Mouse (Mus musculus) midbrain, postnatal 0 days (tissue): ENCODE measurements around the gene Fam219b. TPM values are rescaled to one million over a fixed set of nuclear protein-coding genes. Genes with fewer than 3 reads are reported as not detected.

Source experiments
- ATAC-seq: fragments of 200-750 bp; cut with Nextera tagmentation; 2 replicates; pipeline ENCODE4 v1.8.0; 2017; ENCODE audit warnings: moderate number of reproducible peaks, mild to moderate bottlenecking, moderate TSS enrichment, moderate library complexity; ENCODE audit not compliant: low FRiP score
- DNase-seq: peaks from one replicate; pipeline ENCODE4 v3.0.0-alpha.2; 2015; ENCODE audit warnings: low spot score
- H3K27ac ChIP-seq: fragments of 300-500 bp; sonication (generic); 2 replicates; pipeline ENCODE4 v1.5.1; 2014; ENCODE audit warnings: low read depth, mild to moderate bottlenecking, low read length, mixed read lengths
- H3K27me3 ChIP-seq: fragments of 300-500 bp; sonication (generic); 2 replicates; pipeline ENCODE4 v1.6.1; 2014; ENCODE audit warnings: low read length, control low read depth, mixed read lengths; ENCODE audit not compliant: insufficient read depth
- H3K36me3 ChIP-seq: fragments of 300-500 bp; sonication (generic); 2 replicates; pipeline ENCODE4 v1.6.1; 2014; ENCODE audit warnings: low read length, control low read depth, mixed read lengths; ENCODE audit not compliant: insufficient read depth
- H3K4me1 ChIP-seq: fragments of 300-500 bp; sonication (generic); 2 replicates; pipeline ENCODE4 v1.6.1; 2014; ENCODE audit warnings: mild to moderate bottlenecking, control low read depth, antibody characterized with exemption, low read length, mixed read lengths; ENCODE audit not compliant: insufficient read depth
- H3K4me2 ChIP-seq: fragments of 300-500 bp; sonication (generic); 2 replicates; pipeline ENCODE4 v1.6.1; 2014; ENCODE audit warnings: low read depth, mild to moderate bottlenecking, low read length, mixed read lengths; ENCODE audit not compliant: poor library complexity, severe bottlenecking
- H3K4me3 ChIP-seq: fragments of 300-500 bp; sonication (generic); 2 replicates; pipeline ENCODE4 v1.5.1; 2014; ENCODE audit warnings: low read depth, mild to moderate bottlenecking, low read length, moderate library complexity
- H3K9ac ChIP-seq: fragments of 300-500 bp; sonication (generic); replicated peaks from 2 replicates; pipeline ENCODE4 v1.6.1; 2014; ENCODE audit warnings: mild to moderate bottlenecking, low read length, moderate library complexity, mixed read lengths; ENCODE audit not compliant: poor library complexity, severe bottlenecking
- H3K9me3 ChIP-seq: fragments of 300-500 bp; sonication (generic); 2 replicates; pipeline ENCODE4 v1.6.1; 2016; ENCODE audit warnings: low read length, control low read depth
- CTCF ChIP-seq: IDR thresholded peaks from 2 replicates; pipeline ENCODE4 v1.5.1; 2016; ENCODE audit warnings: antibody characterized with exemption, mild to moderate bottlenecking
- whole genome bisulfite sequencing: fragments of 180-500 bp; shearing (Covaris S2); extraction: QIAGEN DNeasy Blood & Tissue Kit; methylation state at CpG from one replicate; pipeline ENCODE4 v1.1.7; 2014; 5-methylcytosine and 5-hydroxymethylcytosine counted together
- polyA plus RNA-seq: library from polyadenylated mRNA; unstranded; fragments of >200 nt; fragmentation: Nextera tagmentation; extraction: Ambion mirVana; gene quantifications from 2 replicates; pipeline ENCODE4 v1.2.1, GENCODE M21; 2015
- total RNA-seq: library from RNA; depleted of rRNA; stranded (reverse); fragments of >200 nt; gene quantifications from 2 replicates; pipeline ENCODE4 v1.2.3, GENCODE M21; 2014

The Fam219b gene
- total and polyA plus RNA-seq, 2 experiments from 2014 or later, result 25.6 to 29.7 TPM

GRCm38 (mm10) chr9:57552139-57552887 is 15.0 kb downstream of the Fam219b start, which contains the start of gene Mpi:
TSS of gene Mpi (minus strand) at chr9:57552763.
- TF ChIP-seq CTCF, result no peak
- Histone ChIP-seq H3K9ac (peak within 1 kb of the TSS; percentile 77), H3K27me3 (no peaks in the 10 kb centered on the region), H3K9me3 (no peaks in the 10 kb centered on the region), H3K4me1 (peaks cover 4% of the 10 kb centered on the region; the same call in 1 of the 2 replicates), H3K36me3 (peaks cover 18% of the 10 kb centered on the region), H3K4me3 (peak within 1 kb of the TSS; percentile 63), H3K27ac (peak within 1 kb of the TSS; percentile 55; the same call in 1 of the 2 replicates), H3K4me2 (peak within 1 kb of the TSS; percentile 89)
- ATAC-seq (peak; percentile 44; the same call in 1 of the 2 replicates), DNase-seq (peak; percentile 77)
- under 1% methylated on average over 28 of the region's 28 CpGs for whole genome bisulfite sequencing

- H3K9me3 ChIP-seq, result no peaks in the 10 kb centered on the region
- peaks cover 14% of the 10 kb centered on the region; the same call in 1 of the 2 replicates for H3K36me3 ChIP-seq
- no peak overlapping the region for H3K27ac ChIP-seq
- H3K27me3 ChIP-seq, result no peaks in the 10 kb centered on the region
- peaks cover 4% of the 10 kb centered on the region; the same call in 1 of the 2 replicates for H3K4me1 ChIP-seq
- H3K4me3 ChIP-seq, result no peak overlapping the region
- WGBS, result 74% methylated on average over 11 of the region's 11 CpGs
- no peak for TF ChIP-seq CTCF
- DNase-seq (no peak), ATAC-seq (no peak)
- no peak overlapping the region for H3K9ac ChIP-seq
- H3K4me2 ChIP-seq, result no peak overlapping the region
Measured at GRCm38 (mm10) chr9:57553119-57553518, 15.8 kb downstream of the Fam219b start.

GRCm38 (mm10) chr9:57554753-57555152 is 17.4 kb downstream of the Fam219b start:
- Histone ChIP-seq H3K9ac (no peak overlapping the region), H3K36me3 (no peaks in the 10 kb centered on the region), H3K27ac (no peak overlapping the region), H3K4me1 (peaks cover 4% of the 10 kb centered on the region; the same call in 1 of the 2 replicates), H3K9me3 (no peaks in the 10 kb centered on the region), H3K4me3 (no peak overlapping the region), H3K27me3 (no peaks in the 10 kb centered on the region), H3K4me2 (no peak overlapping the region)
- ATAC-seq, result no peak
- no peak for TF ChIP-seq CTCF
- 50% methylated on average over 3 of the region's 3 CpGs for WGBS
- DNase-seq, result no peak

- Histone ChIP-seq H3K4me3 (no peak overlapping the region), H3K9me3 (no peaks in the 10 kb centered on the region), H3K36me3 (no peaks in the 10 kb centered on the region), H3K9ac (no peak overlapping the region), H3K27ac (no peak overlapping the region), H3K4me2 (no peak overlapping the region), H3K4me1 (peaks cover 9% of the 10 kb centered on the region; the same call in 1 of the 2 replicates), H3K27me3 (no peaks in the 10 kb centered on the region)
- DNase-seq (no peak), ATAC-seq (no peak)
- WGBS, result 63% methylated on average over 3 of the region's 3 CpGs
- no peak for TF ChIP-seq CTCF
Measured at GRCm38 (mm10) chr9:57557215-57557614, 19.9 kb downstream of the Fam219b start.

GRCm38 (mm10) chr9:57558625-57559024 is 21.3 kb downstream of the Fam219b start:
- Histone ChIP-seq H3K27me3 (no peaks in the 10 kb centered on the region), H3K9ac (no peak overlapping the region), H3K4me2 (no peak overlapping the region), H3K9me3 (no peaks in the 10 kb centered on the region), H3K4me3 (no peak overlapping the region), H3K36me3 (no peaks in the 10 kb centered on the region), H3K4me1 (peaks cover 15% of the 10 kb centered on the region; the same call in 1 of the 2 replicates), H3K27ac (no peak overlapping the region)
- no peak for TF ChIP-seq CTCF
- 90% methylated on average over 4 of the region's 4 CpGs for WGBS
- DNase-seq, result no peak
- no peak for ATAC-seq

GRCm38 (mm10) chr9:57559568-57559967 is 22.2 kb downstream of the Fam219b start:
- DNase-seq (no peak), ATAC-seq (no peak)
- H3K27ac ChIP-seq, result no peak overlapping the region
- H3K4me1 ChIP-seq, result peaks cover 16% of the 10 kb centered on the region; the same call in 1 of the 2 replicates
- H3K9ac ChIP-seq, result no peak overlapping the region
- H3K4me3 ChIP-seq, result no peak overlapping the region
- TF ChIP-seq CTCF, result no peak
- H3K9me3 ChIP-seq, result no peaks in the 10 kb centered on the region
- H3K36me3 ChIP-seq, result no peaks in the 10 kb centered on the region
- H3K4me2 ChIP-seq, result no peak overlapping the region
- no peaks in the 10 kb centered on the region for H3K27me3 ChIP-seq
- WGBS, result 73% methylated on average over 2 of the region's 2 CpGs
